Mouse (Mus musculus): ENCODE measurements around the gene Pdp2. TPM values are rescaled to one million over a fixed set of nuclear protein-coding genes. Genes with fewer than 3 reads are reported as not detected.

Pdp2 gene
- total RNA-seq, 2 experiments from 2014 or later: 25.1 to 32.4 TPM

GRCm38 (mm10) chr8:104595773-104596536 lies 4.7 kb downstream of the Pdp2 start:
- no peak for DNase-seq

- DNase-seq: peak; percentile 69
Observed at GRCm38 (mm10) chr8:104597656-104598055, 6.4 kb downstream of the Pdp2 start.

- DNase-seq: peak; percentile 53
Observed at GRCm38 (mm10) chr8:104598496-104598895, 7.2 kb downstream of the Pdp2 start.

- DNase-seq: no peak
Observed at GRCm38 (mm10) chr8:104601386-104601785, 10.1 kb downstream of the Pdp2 start.

- DNase-seq: no peak
Observed at GRCm38 (mm10) chr8:104601941-104602371, 10.7 kb downstream of the Pdp2 start.

GRCm38 (mm10) chr8:104602468-104603244 lies 11.4 kb downstream of the Pdp2 start:
- peak; percentile 88 for DNase-seq

- no peak for DNase-seq
Observed at GRCm38 (mm10) chr8:104603245-104603593, 12.0 kb downstream of the Pdp2 start.

- DNase-seq: no peak
Observed at GRCm38 (mm10) chr8:104606329-104606728, 15.1 kb downstream of the Pdp2 start.

GRCm38 (mm10) chr8:104607944-104608343 lies 16.7 kb downstream of the Pdp2 start:
- no peak for DNase-seq

- DNase-seq: no peak
Observed at GRCm38 (mm10) chr8:104609222-104609621, 18.0 kb downstream of the Pdp2 start.

GRCm38 (mm10) chr8:104610185-104610766 lies 19.0 kb downstream of the Pdp2 start:
- no peak for DNase-seq

GRCm38 (mm10) chr8:104611613-104612012 lies 20.4 kb downstream of the Pdp2 start:
- DNase-seq: no peak

GRCm38 (mm10) chr8:104613119-104613518 lies 21.9 kb downstream of the Pdp2 start:
- no peak for DNase-seq

GRCm38 (mm10) chr8:104620765-104621164 lies 29.5 kb downstream of the Pdp2 start:
- no peak for DNase-seq

- no peak for DNase-seq
Observed at GRCm38 (mm10) chr8:104624161-104624560, 32.9 kb downstream of the Pdp2 start, which contains the start of gene Cdh16. Gene Cdh16 (minus strand): TSS chr8:104624396.

- no peak for DNase-seq
Observed at GRCm38 (mm10) chr8:104627065-104627740, 36.0 kb downstream of the Pdp2 start.

GRCm38 (mm10) chr8:104628402-104628801 lies 37.2 kb downstream of the Pdp2 start:
- no peak for DNase-seq

GRCm38 (mm10) chr8:104629306-104630110 lies 38.3 kb downstream of the Pdp2 start:
- DNase-seq: peak; percentile 75

- no peak for DNase-seq
Observed at GRCm38 (mm10) chr8:104630111-104630479, 38.8 kb downstream of the Pdp2 start.

GRCm38 (mm10) chr8:104630574-104630973 lies 39.3 kb downstream of the Pdp2 start:
- peak; percentile 44 for DNase-seq

GRCm38 (mm10) chr8:104630981-104631663 lies 39.9 kb downstream of the Pdp2 start, which contains the start of gene Rrad:
Gene Rrad (minus strand): TSS chr8:104631327.
- peak; percentile 67 for DNase-seq
